Mouse (Mus musculus) left cerebral cortex, postnatal 36 days (tissue): Measurements from ENCODE around the gene Bicdl1. TPM values are rescaled to one million over a fixed set of nuclear protein-coding genes. Genes with fewer than 3 reads are reported as not detected.
A peak's percentile ranks its signal among the peaks of the same experiment; 100 is the strongest.
"Not testable (repeated sequence)": the region's sequence is repeated elsewhere in the genome, so short reads cannot be mapped to it uniquely, and the experiment has no call there.

Source experiments
- DNase-seq, 2 experiments: peaks; one replicate each; pipeline ENCODE4 v3.0.0; 2021 to 2022; ENCODE audit warnings: low spot score in 2 of 2, mixed read lengths in 1 of 2
- intact Hi-C: fragments of 180-260 bp; cut with DNase I; formaldehyde crosslinking; loops from one replicate; pipeline ENCODE4 v1.15.1; 2025
- total RNA-seq, 2 experiments: library from RNA; stranded (reverse); gene quantifications; 2 replicates each; pipeline ENCODE4 v1.2.3; 2021

Bicdl1 gene
- 100 to 1,000 TPM; 147 to 149 TPM for total RNA-seq

GRCm38 (mm10) chr5:115731001-115731731, at the start of gene Bicdl1:
Gene Bicdl1 (minus strand): TSS chr5:115731621.
- intact Hi-C loops, result loop anchor here (5.0 to 10.0 kb wide), 2 partner anchors 156 to 176 kb away; no protein-coding TSS in a partner anchor

GRCm38 (mm10) chr5:115776911-115777310, 45.5 kb upstream of the Bicdl1 start:
- intact Hi-C loops, result no loop called here
- no peak for DNase-seq

More at GRCm38 (mm10) chr5:115731001-115731731, at the start of gene Bicdl1:
- peak; percentile 54 to 62 for DNase-seq

DNA sequence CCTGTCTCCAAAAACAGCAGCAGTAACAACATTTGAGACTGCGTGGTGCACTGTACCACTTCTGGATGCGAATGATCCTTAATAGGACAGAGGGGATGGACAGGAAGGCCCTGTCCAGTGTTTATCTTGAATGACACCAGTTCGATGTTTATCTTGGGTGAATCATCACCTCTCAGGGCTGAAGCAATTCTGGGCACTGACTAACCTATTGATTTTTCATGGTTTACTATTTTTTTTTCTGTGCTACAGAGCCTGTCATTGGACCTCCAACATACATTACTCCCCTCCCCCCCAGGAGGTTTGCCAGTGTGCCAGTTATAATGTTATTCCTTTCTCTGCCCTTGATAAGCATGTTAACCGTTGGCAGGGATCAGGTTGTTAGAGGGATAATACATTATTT, 43.9 kb upstream of the Bicdl1 start:
- intact Hi-C loops, result no loop called here
- no peak for DNase-seq

GRCm38 (mm10) chr5:115770048-115770447, 38.6 kb upstream of the Bicdl1 start:
- no peak for DNase-seq
- intact Hi-C loops, result no loop called here

DNA sequence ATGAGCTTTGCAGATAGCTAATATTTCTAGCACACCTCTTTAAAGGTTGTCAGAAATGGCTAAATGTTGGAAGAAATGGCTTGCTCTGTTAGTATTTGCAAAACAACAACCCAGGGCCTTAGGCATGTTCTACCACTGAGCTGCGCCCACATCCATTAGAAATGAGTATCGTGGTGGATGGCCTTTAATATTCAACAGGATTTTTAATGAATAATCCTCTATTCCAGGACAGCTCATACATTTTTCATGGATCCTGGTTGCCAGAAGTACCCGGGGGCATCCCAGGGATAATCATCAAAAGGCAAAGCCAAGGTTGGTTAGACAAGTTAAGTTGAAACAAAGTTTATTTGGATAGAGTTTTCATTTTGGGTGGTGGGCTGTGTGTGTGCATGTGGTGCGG, 37.7 kb upstream of the Bicdl1 start:
- intact Hi-C loops, result no loop called here
- no peak for DNase-seq

DNA sequence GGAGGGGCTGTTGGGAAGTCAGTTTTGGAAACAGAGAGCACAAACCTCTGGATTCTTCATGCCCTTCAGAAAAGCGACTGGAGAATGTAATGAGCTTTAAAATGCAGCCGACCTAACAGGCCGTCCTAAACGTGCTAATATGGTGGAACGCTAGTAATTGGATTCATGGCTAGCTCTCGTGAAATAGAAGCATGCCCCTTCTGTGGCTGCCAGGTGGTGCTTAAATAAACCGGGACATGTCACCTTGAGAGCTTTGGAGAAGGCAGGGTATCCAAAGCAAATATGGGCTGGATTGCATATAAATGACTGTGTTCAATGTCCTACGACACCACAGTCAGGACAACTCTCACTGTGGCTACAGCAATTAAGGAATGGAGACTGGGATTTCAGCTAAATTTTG, 35.4 kb upstream of the Bicdl1 start:
- intact Hi-C loops, result no loop called here
- DNase-seq, result no peak

GRCm38 (mm10) chr5:115763981-115764380, 32.6 kb upstream of the Bicdl1 start:
- intact Hi-C loops, result no loop called here
- DNase-seq, result no peak

GRCm38 (mm10) chr5:115760903-115761302, 29.5 kb upstream of the Bicdl1 start:
- DNase-seq, result no peak
- intact Hi-C loops, result no loop called here

DNA sequence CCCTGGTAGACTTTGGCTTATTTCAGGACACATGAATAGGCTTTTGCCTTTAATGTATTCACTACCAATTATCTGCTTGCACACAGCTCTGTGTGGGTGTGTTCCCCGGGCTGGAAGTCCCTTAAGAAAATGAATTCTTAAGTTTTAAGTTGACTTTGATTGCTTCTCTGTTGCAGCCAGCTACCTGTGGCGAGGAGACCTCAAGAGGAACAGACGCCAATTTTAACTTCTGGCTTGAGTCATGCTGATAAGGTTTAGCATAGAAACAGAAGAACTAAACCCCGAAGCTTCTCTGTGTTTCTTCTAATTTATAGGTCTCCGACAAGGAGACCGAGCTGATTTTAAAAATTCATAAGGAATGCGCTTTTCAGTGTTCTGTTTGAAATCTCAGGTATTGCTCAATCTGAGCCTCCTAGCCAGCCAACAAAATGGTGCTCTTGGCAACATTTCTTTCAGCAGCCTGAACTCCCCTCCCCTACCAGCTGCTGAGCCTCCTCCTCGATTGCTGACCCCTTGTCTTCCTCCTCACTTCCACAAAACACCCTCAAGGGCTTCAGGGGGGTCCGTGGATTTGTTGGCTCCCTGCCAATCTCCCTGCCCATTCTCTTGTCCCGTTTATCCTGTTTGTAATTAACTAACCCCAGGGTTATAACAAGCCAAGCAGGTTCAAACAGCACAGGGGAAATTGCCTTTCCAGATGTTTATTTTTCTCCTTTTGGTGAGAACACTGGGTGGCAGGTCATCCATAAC, 27.2 kb upstream of the Bicdl1 start:
- no peak for DNase-seq
- intact Hi-C loops, result no loop called here

DNA sequence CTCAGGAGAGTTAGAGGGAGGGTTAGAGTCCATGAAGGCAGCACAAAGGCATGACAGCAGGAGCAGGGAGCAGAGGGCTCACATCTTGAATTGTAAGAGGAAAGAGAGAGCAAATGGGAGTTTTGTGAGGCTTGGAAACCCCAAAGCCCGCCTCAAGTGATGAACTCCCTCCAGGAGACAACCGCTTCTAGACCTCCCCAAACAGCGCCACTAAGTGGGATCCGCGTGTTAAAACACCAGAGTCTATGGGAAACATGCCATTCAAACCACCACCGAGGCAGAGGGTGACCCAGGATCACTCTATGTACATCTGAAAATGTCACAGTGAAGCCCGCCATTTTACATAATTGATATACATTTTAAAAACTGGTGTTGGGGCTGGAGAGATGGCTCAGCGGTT, 26.1 kb upstream of the Bicdl1 start:
- no peak for DNase-seq
- intact Hi-C loops, result no loop called here

DNA sequence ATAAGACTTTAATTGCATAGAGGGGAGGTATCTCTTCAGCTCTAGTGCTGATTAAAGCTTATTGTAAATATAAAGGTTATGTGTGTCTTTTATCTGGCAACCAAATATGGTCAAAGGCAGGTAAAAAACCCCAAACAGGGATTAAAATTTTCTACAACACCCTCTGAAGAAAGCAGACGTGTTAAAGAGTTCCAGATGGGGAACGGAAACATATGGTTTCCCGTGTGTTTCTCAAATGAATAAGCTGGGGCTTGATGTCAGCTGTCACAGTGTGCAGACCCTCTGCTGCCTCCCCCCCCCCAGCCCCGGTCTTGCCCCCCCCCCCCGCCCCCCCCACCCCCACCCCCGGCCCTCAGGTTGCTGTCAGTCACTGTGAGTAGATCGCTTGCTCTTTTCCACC, 24.1 kb upstream of the Bicdl1 start:
- intact Hi-C loops, result no loop called here
- DNase-seq, result no peak

GRCm38 (mm10) chr5:115754831-115755230, 23.4 kb upstream of the Bicdl1 start:
- intact Hi-C loops, result no loop called here
- no peak for DNase-seq

DNA sequence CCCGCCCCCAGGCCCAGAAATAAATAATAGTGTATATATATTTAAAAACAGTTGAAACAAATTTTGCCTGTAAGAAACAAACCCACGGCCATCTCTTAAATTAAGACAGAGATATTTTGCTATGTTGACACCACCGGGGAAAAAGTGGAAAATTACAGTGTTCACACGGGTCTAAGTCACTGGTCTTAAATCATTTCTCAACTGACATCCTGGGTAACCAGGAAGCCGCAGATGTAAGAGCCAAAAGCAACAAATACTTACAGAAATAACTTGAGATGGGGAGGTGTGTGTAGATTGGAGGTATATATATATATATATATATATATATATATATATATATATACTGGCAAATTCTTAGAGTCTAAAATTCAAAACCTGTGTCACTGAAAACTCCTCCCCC, 21.5 kb upstream of the Bicdl1 start:
- intact Hi-C loops, result no loop called here
- no peak for DNase-seq

- DNase-seq, intact Hi-C loops: not testable (repeated sequence)
Measured at GRCm38 (mm10) chr5:115751916-115752315, 20.5 kb upstream of the Bicdl1 start.

DNA sequence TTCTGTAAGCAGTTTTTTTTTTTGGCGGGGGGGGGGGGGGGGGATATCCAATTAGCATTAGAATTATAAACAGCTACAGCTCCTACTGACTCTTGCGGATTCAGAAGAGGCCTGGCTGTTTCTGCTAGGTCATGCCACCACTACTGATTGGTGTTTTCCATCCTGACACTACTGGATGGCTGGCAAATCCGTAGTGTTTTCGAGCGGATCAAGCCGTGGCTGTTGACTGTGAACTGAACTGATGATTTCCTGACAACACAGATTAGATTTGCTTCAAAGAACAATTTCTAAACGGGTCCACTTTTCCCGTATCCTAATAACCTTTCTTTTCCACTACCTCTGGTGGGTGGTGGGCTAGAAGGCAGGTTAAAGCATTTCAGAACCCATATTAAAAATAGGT, 16.9 kb upstream of the Bicdl1 start:
- DNase-seq, result no peak
- intact Hi-C loops, result no loop called here

GRCm38 (mm10) chr5:115745319-115745718, 13.9 kb upstream of the Bicdl1 start:
- intact Hi-C loops, result no loop called here
- no peak for DNase-seq

GRCm38 (mm10) chr5:115738032-115738431, 6.6 kb upstream of the Bicdl1 start:
- intact Hi-C loops, result loop anchor here (10.0 kb wide), 1 partner anchor 163 kb away; no protein-coding TSS in a partner anchor

GRCm38 (mm10) chr5:115734570-115734969, 3.1 kb upstream of the Bicdl1 start:
- DNase-seq, result no peak
- intact Hi-C loops, result loop anchor here (5.0 to 10.0 kb wide), 2 partner anchors 160 to 173 kb away; no protein-coding TSS in a partner anchor

More at GRCm38 (mm10) chr5:115738032-115738431, 6.6 kb upstream of the Bicdl1 start:
- no peak for DNase-seq

DNA sequence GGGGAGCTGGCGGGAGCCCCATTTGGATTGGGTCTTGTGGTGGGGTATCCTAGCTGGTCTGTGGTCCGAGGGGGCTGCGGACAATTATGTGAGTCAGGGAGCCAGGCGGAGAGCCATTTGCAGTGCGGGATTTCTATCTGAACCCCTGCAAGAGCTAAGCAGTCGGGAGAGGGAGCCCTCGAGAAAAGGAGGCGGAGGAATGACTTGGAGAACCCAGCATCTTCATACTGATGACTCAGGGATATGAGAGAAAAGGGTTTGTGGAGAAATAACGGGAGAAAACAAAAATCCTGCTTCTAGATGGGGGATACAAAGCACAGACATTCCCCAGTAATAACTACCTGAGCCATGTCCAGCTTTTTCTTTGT, 1.4 kb upstream of the Bicdl1 start:
- no peak for DNase-seq
- intact Hi-C loops, result loop anchor here (1.0 to 10.0 kb wide), 3 partner anchors 80 to 174 kb away; no protein-coding TSS in a partner anchor

- peak; percentile 97 to 99 for DNase-seq
- intact Hi-C loops, result loop anchor here (1.0 to 10.0 kb wide), 3 partner anchors 79 to 175 kb away; no protein-coding TSS in a partner anchor
Measured at GRCm38 (mm10) chr5:115732176-115732848, 891 bp upstream of the Bicdl1 start.
